Mouse (Mus musculus) thymus, adult 2 months (tissue): Measurements from ENCODE around the gene Prcd.

Experiments
- CTCF ChIP-seq: fragments of 200-500 bp; IDR thresholded peaks from 2 replicates; pipeline ENCODE4 v1.5.1; 2012; ENCODE audit warnings: mild to moderate bottlenecking, control low read depth, low read length, moderate library complexity, borderline replicate concordance; ENCODE audit not compliant: control insufficient read depth, poor library complexity, insufficient read depth; ENCODE audit errors: extremely low read depth
- POLR2A ChIP-seq: fragments of 200-500 bp; IDR thresholded peaks from 2 replicates; pipeline ENCODE4 v1.6.1; 2012; ENCODE audit warnings: mild to moderate bottlenecking, low read length, control low read depth, moderate library complexity; ENCODE audit not compliant: control insufficient read depth, poor library complexity, insufficient read depth; ENCODE audit errors: extremely low read depth

DNA sequence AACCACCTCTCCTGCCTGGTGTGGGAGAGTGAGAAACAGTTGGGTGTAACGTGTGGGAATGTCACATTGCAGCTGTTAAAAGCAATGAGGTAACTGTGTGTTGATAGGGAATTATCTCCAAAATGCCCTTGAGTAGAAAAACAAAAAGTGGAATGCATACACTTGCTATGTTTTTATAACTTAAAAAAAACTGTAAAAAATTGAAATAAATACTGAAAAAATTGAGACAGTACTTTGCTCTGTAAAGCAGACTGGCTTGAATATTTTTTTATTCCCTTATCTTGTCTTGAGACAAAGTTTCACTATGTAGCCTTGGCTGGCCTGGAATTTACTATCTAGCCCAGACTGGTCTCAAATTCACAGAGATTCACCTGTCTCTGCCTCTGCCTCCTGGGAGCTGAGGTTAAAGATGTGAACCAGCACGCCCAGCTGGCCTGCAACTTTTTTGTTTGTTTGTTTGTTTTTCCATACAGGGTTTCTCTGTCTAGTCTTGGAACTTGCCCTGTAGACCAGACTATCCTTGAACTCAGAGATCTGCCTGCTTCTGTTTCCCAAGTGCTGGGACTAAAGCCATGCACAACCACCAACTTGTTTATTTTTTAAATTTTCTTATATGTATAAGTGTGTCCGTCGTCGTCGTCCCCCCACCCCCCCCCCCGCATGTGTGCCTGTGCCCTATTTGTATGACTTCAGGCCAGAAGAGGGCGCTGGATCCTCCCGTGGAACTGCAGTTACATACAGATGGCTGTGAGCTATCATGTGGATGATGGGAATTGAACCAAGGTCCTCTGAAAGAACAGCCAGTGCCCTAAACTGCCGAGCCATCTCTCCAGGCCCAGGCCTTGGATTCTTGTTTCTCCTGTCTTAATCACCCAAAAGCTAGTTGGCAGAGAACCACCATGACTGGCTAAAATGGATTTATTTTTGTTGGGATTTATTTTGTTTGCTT is 26.0 kb upstream of the Prcd start:
- no peak for TF ChIP-seq CTCF
- TF ChIP-seq POLR2A: no peak
